Mouse (Mus musculus) C2C12 (cell line): ENCODE data around the gene Bcar3.

ENCODE experiments used
- CTCF ChIP-seq: IDR thresholded peaks from one replicate; pipeline ENCODE4 v1.5.1; 2011; ENCODE audit not compliant: control insufficient read depth, insufficient read depth, insufficient read length
- MAX ChIP-seq: IDR thresholded peaks from one replicate; pipeline ENCODE4 v1.6.1; 2011; ENCODE audit warnings: mild to moderate bottlenecking, control low read depth

DNA sequence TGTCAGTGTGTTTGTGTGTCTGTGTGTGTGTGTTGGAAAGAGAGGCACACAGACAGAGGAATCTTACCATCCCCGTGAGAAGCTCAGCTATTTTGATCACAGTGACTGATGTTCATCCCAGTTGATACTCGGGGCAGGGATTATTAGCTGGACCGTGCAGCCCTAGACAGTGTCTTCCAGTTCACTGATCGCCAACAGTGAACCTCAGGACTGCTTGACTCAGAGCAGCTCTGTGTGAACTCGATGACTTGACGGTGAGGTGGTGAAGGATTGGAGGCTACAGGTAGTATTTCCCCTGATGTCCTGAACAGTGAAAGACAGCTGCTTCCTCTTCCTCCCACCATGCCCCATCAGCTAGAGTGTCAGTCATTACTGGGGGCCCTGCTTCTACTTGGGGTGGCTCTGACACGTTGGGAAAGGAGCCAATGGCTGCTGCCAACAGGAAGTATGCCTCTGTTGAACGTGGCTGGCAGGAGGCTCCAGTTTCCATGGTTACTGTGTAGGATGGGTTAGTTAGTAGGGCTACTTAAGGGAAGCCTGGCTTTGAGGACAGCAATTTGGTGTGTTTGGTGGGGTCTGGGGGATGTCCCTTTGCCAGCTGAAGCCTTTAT lies 186.2 kb downstream of the Bcar3 start:
- TF ChIP-seq CTCF (no peak), MAX (no peak)
